In the genomic region with DNA sequence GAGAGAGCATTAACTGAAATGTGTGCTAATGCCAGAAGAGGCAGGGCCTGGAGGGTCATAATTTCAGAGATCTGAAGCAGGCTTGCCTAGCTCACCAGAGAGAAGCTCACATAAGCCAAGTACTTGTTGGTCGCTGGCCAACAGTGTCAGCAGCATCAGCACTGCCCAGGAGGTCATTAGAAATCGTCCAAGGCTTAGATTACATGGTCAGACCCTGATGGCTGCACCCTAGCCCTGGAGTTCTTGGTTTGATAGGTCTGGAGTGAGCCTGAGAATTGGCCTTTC, we compare ENCODE assay signal across 19 mouse cellular contexts. TPM values are rescaled to one million over a fixed set of nuclear protein-coding genes. Genes with fewer than 3 reads are reported as not detected.
DNase-seq lines count a peak whose midpoint lies in the region; ATAC-seq lines count a peak whose summit lies in the region.
"Had no signal": no experiment of that assay in that cellular context is flagged by ENCODE, and none has a peak within 500 bp of the region (broad histone marks: within the 10 kb centered on the region; RNA-seq: fewer than 3 reads in every experiment).

No protein-coding gene starts in this region.

- no peak overlapping the region for H3K9ac ChIP-seq in kidney, embryonic 16.5 days (replicated peaks; ENCODE audit: low read length)
- H3K9ac ChIP-seq in hindbrain, embryonic 16.5 days (ENCODE audit: low read depth, low read length) = no peak overlapping the region
- H3K9ac ChIP-seq: embryonic facial prominence, embryonic 12.5 days; neural tube, embryonic 13.5 days had no signal

- ATAC-seq in kidney, embryonic 16.5 days (ENCODE audit: low FRiP score, low TSS enrichment) = no peak
- ATAC-seq in hindbrain, embryonic 16.5 days = no peak
- ATAC-seq: midbrain, embryonic 16.5 days had no signal

- no peaks in the 10 kb centered on the region; the same call in 1 of the 2 replicates for H3K9me3 ChIP-seq in kidney, embryonic 16.5 days (ENCODE audit: low read length)
- no peaks in the 10 kb centered on the region for H3K9me3 ChIP-seq in hindbrain, embryonic 16.5 days (ENCODE audit: control insufficient read depth, low read length)
- H3K9me3 ChIP-seq: embryonic facial prominence, embryonic 12.5 days; heart, embryonic 10.5 days; neural tube, embryonic 13.5 days had no signal

- DNase-seq in kidney, postnatal 14 days = peak; percentile 25
- peak; percentile 11 for DNase-seq in urinary bladder, postnatal 14 days (ENCODE audit: low spot score)
- DNase-seq in urinary bladder, adult 2 months (ENCODE audit: low spot score) = no peak
- DNase-seq in gastrocnemius, postnatal 25 days = peak; percentile 20
- no peak for DNase-seq in spleen, postnatal 36 days (ENCODE audit: low spot score in 2 of 2)
- DNase-seq in layer of hippocampus, adult 18-20 months (ENCODE audit: low spot score in 2 of 2) = no peak
- DNase-seq: cerebellum, adult 2 months; kidney, adult 18-20 months had no signal

- H3K27ac ChIP-seq in kidney, embryonic 16.5 days (ENCODE audit: low read length) = no peak overlapping the region
- no peak overlapping the region for H3K27ac ChIP-seq in hindbrain, embryonic 16.5 days (ENCODE audit: low read depth, low read length)
- H3K27ac ChIP-seq: embryonic facial prominence, embryonic 12.5 days; forebrain, embryonic 10.5 days; heart, embryonic 10.5 days; hindbrain, embryonic 10.5 days; macrophage; neural tube, embryonic 13.5 days had no signal

- WGBS in kidney, embryonic 16.5 days = 28% methylated on average over 2 of the region's 2 CpGs
- WGBS in hindbrain, embryonic 16.5 days = 40% methylated on average over 2 of the region's 2 CpGs

- H3K4me1 ChIP-seq in kidney, embryonic 16.5 days (ENCODE audit: insufficient read depth, low read length) = no peaks in the 10 kb centered on the region; the same call in 1 of the 2 replicates
- no peaks in the 10 kb centered on the region for H3K4me1 ChIP-seq in hindbrain, embryonic 16.5 days (ENCODE audit: control insufficient read depth, insufficient read depth, low read depth, low read length)
- H3K4me1 ChIP-seq: embryonic facial prominence, embryonic 12.5 days; forebrain, embryonic 10.5 days; heart, embryonic 10.5 days; hindbrain, embryonic 10.5 days; neural tube, embryonic 13.5 days had no signal

- no peak overlapping the region for H3K4me2 ChIP-seq in kidney, embryonic 16.5 days (replicated peaks; ENCODE audit: low read depth, low read length)
- no peak overlapping the region for H3K4me2 ChIP-seq in hindbrain, embryonic 16.5 days (ENCODE audit: low read length)
- H3K4me2 ChIP-seq: embryonic facial prominence, embryonic 12.5 days; neural tube, embryonic 13.5 days had no signal

- H3K27me3 ChIP-seq in kidney, embryonic 16.5 days (ENCODE audit: insufficient read depth, low read length) = no peaks in the 10 kb centered on the region
- H3K27me3 ChIP-seq in hindbrain, embryonic 16.5 days (replicated peaks; ENCODE audit: control insufficient read depth, insufficient read depth, low read length) = no peaks in the 10 kb centered on the region
- H3K27me3 ChIP-seq: embryonic facial prominence, embryonic 12.5 days; neural tube, embryonic 13.5 days had no signal

- H3K36me3 ChIP-seq in kidney, embryonic 16.5 days (ENCODE audit: insufficient read depth, low read length) = no peaks in the 10 kb centered on the region
- no peaks in the 10 kb centered on the region for H3K36me3 ChIP-seq in hindbrain, embryonic 16.5 days (ENCODE audit: control insufficient read depth, insufficient read depth, low read length)
- H3K36me3 ChIP-seq: embryonic facial prominence, embryonic 12.5 days; forebrain, embryonic 10.5 days; heart, embryonic 10.5 days; hindbrain, embryonic 10.5 days; neural tube, embryonic 13.5 days had no signal

- no peak overlapping the region for H3K4me3 ChIP-seq in kidney, embryonic 16.5 days (ENCODE audit: low read length)
- no peak overlapping the region for H3K4me3 ChIP-seq in hindbrain, embryonic 16.5 days (ENCODE audit: low read length)
- H3K4me3 ChIP-seq: embryonic facial prominence, embryonic 12.5 days; forebrain, embryonic 10.5 days; heart, embryonic 10.5 days; hindbrain, embryonic 10.5 days; neural tube, embryonic 13.5 days had no signal

RNA-seq across cellular contexts. Expression of a gene that starts 11.1 kb away (rescaled TPM):
- not detected in 2 replicates for polyA plus RNA-seq in kidney, embryonic 16.5 days (2015; fragmentation: Nextera tagmentation; extraction: Ambion mirVana)
- polyA plus RNA-seq in urinary bladder, adult 2 months (2012; rRNA removed) = not detected in 2 replicates
- not detected for total RNA-seq in gastrocnemius, postnatal 25 days (2021)
- not detected in 2 replicates for polyA plus RNA-seq in hindbrain, embryonic 16.5 days (2015; fragmentation: Nextera tagmentation; extraction: Ambion mirVana)
- total RNA-seq in layer of hippocampus, adult 18-20 months (2021) = not detected
- total RNA-seq: layer of hippocampus, postnatal 10 days; left cerebral cortex, postnatal 36 days had no signal
- polyA plus RNA-seq: cerebellum, adult 2 months; forebrain, embryonic 10.5 days; heart, embryonic 10.5 days; hindbrain, embryonic 10.5 days; macrophage; midbrain, embryonic 16.5 days; neural tube, embryonic 13.5 days had no signal

RNA-seq across cellular contexts. Expression of a gene that starts 39.2 kb away (rescaled TPM):
- not detected in 2 replicates for polyA plus RNA-seq in kidney, embryonic 16.5 days (2015; fragmentation: Nextera tagmentation; extraction: Ambion mirVana)
- not detected in 2 replicates for polyA plus RNA-seq in urinary bladder, adult 2 months (2012; rRNA removed)
- not detected for total RNA-seq in gastrocnemius, postnatal 25 days (2021)
- polyA plus RNA-seq in hindbrain, embryonic 16.5 days (2015; fragmentation: Nextera tagmentation; extraction: Ambion mirVana) = not detected in 2 replicates
- not detected for total RNA-seq in layer of hippocampus, adult 18-20 months (2021)
- total RNA-seq: layer of hippocampus, postnatal 10 days; left cerebral cortex, postnatal 36 days had no signal
- polyA plus RNA-seq: cerebellum, adult 2 months; embryonic facial prominence, embryonic 12.5 days; forebrain, embryonic 10.5 days; heart, embryonic 10.5 days; hindbrain, embryonic 10.5 days; macrophage; midbrain, embryonic 16.5 days; neural tube, embryonic 13.5 days had no signal

RNA-seq across cellular contexts. Expression of a gene that starts 51.1 kb away (rescaled TPM):
- not detected in 2 replicates for polyA plus RNA-seq in kidney, embryonic 16.5 days (2015; fragmentation: Nextera tagmentation; extraction: Ambion mirVana)
- not detected in 2 replicates for polyA plus RNA-seq in urinary bladder, adult 2 months (2012; rRNA removed)
- total RNA-seq in gastrocnemius, postnatal 25 days (2021) = not detected
- not detected in 2 replicates for polyA plus RNA-seq in hindbrain, embryonic 16.5 days (2015; fragmentation: Nextera tagmentation; extraction: Ambion mirVana)
- total RNA-seq in layer of hippocampus, adult 18-20 months (2021) = not detected
- total RNA-seq: layer of hippocampus, postnatal 10 days; left cerebral cortex, postnatal 36 days had no signal
- polyA plus RNA-seq: cerebellum, adult 2 months; embryonic facial prominence, embryonic 12.5 days; forebrain, embryonic 10.5 days; heart, embryonic 10.5 days; hindbrain, embryonic 10.5 days; macrophage; midbrain, embryonic 16.5 days; neural tube, embryonic 13.5 days had no signal

Comparison
In these comparisons a context has a peak if more than half of its experiments do, and no peak if none do; other contexts are left out.
1. DNase-seq: peak in kidney, postnatal 14 days (single experiment), urinary bladder, postnatal 14 days (single experiment) and gastrocnemius, postnatal 25 days (single experiment); none in urinary bladder, adult 2 months (single experiment), spleen, postnatal 36 days (0 of 2) and layer of hippocampus, adult 18-20 months (0 of 2).